Comparison of ENCODE assay signal across 18 mouse cellular contexts in the genomic region with DNA sequence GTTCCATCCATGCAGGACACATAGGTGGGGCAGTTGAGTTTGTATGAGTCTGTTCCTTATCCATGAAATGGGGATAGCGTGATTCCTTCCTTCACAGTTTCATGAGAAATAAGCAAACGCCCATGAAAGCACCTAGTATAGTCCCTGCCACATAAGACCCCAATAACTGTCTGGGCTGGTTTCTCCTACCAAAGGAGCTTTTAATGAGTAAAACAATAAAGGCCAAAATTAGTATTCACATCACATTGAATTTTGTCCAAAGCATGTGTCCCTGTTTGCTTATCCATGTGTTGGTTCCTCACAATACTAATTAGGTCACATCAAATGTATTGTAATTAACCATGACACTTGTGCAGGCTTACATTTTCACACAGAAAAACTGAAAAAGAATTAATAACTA.
"Had no signal": no experiment of that assay in that cellular context is flagged by ENCODE, and none has a peak within 500 bp of the region (broad histone marks: within the 10 kb centered on the region; RNA-seq: fewer than 3 reads in every experiment).

No protein-coding gene starts in this region.

- H3K9me3 ChIP-seq: midbrain, embryonic 10.5 days; midbrain, embryonic 12.5 days; neural tube, embryonic 13.5 days; neural tube, embryonic 15.5 days had no signal

- ATAC-seq: midbrain, embryonic 16.5 days had no signal

- H3K36me3 ChIP-seq: midbrain, embryonic 10.5 days; midbrain, embryonic 12.5 days; neural tube, embryonic 13.5 days; neural tube, embryonic 15.5 days had no signal

- H3K4me3 ChIP-seq: midbrain, embryonic 10.5 days; midbrain, embryonic 12.5 days; myocyte; neural tube, embryonic 13.5 days; neural tube, embryonic 15.5 days had no signal

- H3K4me1 ChIP-seq: midbrain, embryonic 10.5 days; midbrain, embryonic 12.5 days; neural tube, embryonic 13.5 days; neural tube, embryonic 15.5 days had no signal

- H3K27me3 ChIP-seq: midbrain, embryonic 12.5 days; neural tube, embryonic 13.5 days; neural tube, embryonic 15.5 days had no signal

- H3K9ac ChIP-seq: lung, embryonic 14.5 days; midbrain, embryonic 12.5 days; neural tube, embryonic 13.5 days; neural tube, embryonic 15.5 days had no signal

- DNase-seq: lung, adult 18-20 months; lung, embryonic 14.5 days; lung, postnatal 10 days; lung, postnatal 4 days; midbrain, embryonic 14.5 days; right cerebral cortex, adult 18-20 months; right cerebral cortex, postnatal 25 days; right cerebral cortex, postnatal 4 days; spleen, adult 18-20 months; thymus, adult 18-20 months; thymus, postnatal 14 days; thymus, postnatal 36 days had no signal

- H3K27ac ChIP-seq: midbrain, embryonic 10.5 days; midbrain, embryonic 12.5 days; neural tube, embryonic 13.5 days; neural tube, embryonic 15.5 days had no signal

- H3K4me2 ChIP-seq: lung, embryonic 14.5 days; midbrain, embryonic 12.5 days; neural tube, embryonic 13.5 days; neural tube, embryonic 15.5 days had no signal
